Mouse (Mus musculus) testis, adult 2 months (tissue): Measurements from ENCODE around the gene Tns1. TPM values are rescaled to one million over a fixed set of nuclear protein-coding genes. Genes with fewer than 3 reads are reported as not detected.

Source experiments
- H3K27ac ChIP-seq: fragments of 200-500 bp; 2 replicates; pipeline ENCODE4 v1.5.1; 2012; ENCODE audit warnings: low read depth, low read length; ENCODE audit not compliant: control insufficient read depth, insufficient read depth
- H3K27me3 ChIP-seq: fragments of 200-500 bp; 2 replicates; pipeline ENCODE4 v1.6.1; 2012; ENCODE audit warnings: mild to moderate bottlenecking, low read length, moderate library complexity; ENCODE audit not compliant: control insufficient read depth, insufficient read depth
- H3K36me3 ChIP-seq: fragments of 200-500 bp; 2 replicates; pipeline ENCODE4 v1.6.1; 2012; ENCODE audit warnings: mild to moderate bottlenecking, low read length; ENCODE audit not compliant: control insufficient read depth, insufficient read depth
- H3K4me1 ChIP-seq: fragments of 200-500 bp; 2 replicates; pipeline ENCODE4 v1.6.1; 2012; ENCODE audit warnings: low read length; ENCODE audit not compliant: control insufficient read depth, insufficient read depth
- H3K4me3 ChIP-seq: fragments of 200-500 bp; 2 replicates; pipeline ENCODE4 v1.5.1; 2012; ENCODE audit warnings: low read depth, mild to moderate bottlenecking, low read length, moderate library complexity, mixed read lengths; ENCODE audit not compliant: control insufficient read depth
- CTCF ChIP-seq: fragments of 200-500 bp; IDR thresholded peaks from 2 replicates; pipeline ENCODE4 v1.5.1; 2012; ENCODE audit warnings: low read depth, mild to moderate bottlenecking, inconsistent platforms, low read length, moderate library complexity; ENCODE audit not compliant: control insufficient read depth, insufficient read depth, insufficient replicate concordance
- POLR2A ChIP-seq: fragments of 200-500 bp; IDR thresholded peaks from 2 replicates; pipeline ENCODE4 v1.6.1; 2012; ENCODE audit warnings: low read depth, mild to moderate bottlenecking, inconsistent platforms, low read length, moderate library complexity; ENCODE audit not compliant: control insufficient read depth
- polyA plus RNA-seq: library from polyadenylated mRNA; depleted of rRNA; stranded (reverse); fragments of >200 nt; gene quantifications from 2 replicates; pipeline ENCODE4 v1.2.3, GENCODE M21; 2012

Tns1 gene
- polyA plus RNA-seq, 1 experiment: 422 TPM

DNA sequence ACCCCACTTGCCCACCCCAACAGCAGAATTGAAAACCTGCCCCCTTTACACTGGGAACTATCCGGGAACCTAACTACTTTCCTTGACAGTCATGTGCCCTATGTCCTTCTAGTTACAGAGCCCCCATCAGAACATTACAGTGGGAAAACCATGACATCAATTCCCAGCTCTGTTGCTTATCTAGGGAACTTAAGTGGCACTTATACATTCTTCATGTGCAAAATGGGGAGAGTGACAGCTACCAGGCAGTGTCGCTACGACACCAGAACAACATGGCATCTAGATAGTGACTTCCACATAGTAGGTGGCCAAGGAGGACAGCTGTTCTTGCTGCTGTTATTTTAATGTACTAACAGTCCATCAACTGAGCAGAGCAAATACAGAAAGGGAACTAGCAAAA, 204.3 kb downstream of the Tns1 start:
- H3K36me3 ChIP-seq: no peaks in the 10 kb centered on the region
- H3K27me3 ChIP-seq: no peaks in the 10 kb centered on the region
- H3K27ac ChIP-seq: no peak overlapping the region
- peaks cover 2% of the 10 kb centered on the region; the same call in 1 of the 2 replicates for H3K4me1 ChIP-seq
- no peak overlapping the region for H3K4me3 ChIP-seq
- TF ChIP-seq CTCF (no peak), POLR2A (no peak)

DNA sequence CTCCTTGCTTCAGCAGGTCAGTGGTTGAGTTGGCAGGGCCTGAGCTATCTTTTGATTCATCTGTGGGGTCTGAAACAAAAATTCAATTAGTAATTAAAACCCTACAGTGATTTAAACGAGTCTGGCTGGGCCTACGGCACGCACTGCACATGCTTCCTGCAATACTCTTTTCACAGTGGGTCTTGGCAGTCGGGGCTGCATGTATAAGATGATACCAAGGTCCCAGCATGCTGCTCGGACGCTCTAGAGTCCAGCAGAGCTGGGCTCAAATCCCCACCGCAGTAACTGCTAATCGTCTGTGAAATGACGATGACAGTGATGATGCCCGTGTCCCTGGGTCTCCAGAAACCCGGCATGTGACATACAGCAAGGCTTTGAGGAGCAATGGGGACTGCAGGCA, 206.2 kb downstream of the Tns1 start:
- Histone ChIP-seq H3K4me1 (peaks cover 16% of the 10 kb centered on the region), H3K36me3 (no peaks in the 10 kb centered on the region), H3K27me3 (no peaks in the 10 kb centered on the region), H3K27ac (no peak overlapping the region), H3K4me3 (no peak overlapping the region)
- no peak for TF ChIP-seq CTCF
- no peak for TF ChIP-seq POLR2A

DNA sequence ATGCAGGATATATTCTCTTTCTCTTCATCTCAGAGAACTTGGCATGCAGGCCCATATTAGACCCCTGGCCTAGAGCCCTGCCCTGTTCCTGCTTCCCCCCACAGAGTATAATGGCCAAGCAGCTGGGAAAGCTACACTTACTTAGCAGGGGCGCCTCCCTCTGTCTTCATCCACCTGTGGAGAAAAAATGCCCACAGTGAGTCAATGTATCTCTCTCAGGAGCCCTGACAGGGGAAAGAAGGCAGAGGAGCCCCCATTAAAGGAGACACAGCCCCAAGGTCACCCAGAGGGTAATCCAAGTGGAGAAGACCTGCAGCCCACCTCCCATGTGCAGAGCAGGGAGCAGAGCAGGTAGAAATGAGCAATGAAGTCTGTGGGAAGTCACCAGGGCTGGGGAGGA, 208.0 kb downstream of the Tns1 start:
- Histone ChIP-seq H3K4me3 (no peak overlapping the region), H3K36me3 (no peaks in the 10 kb centered on the region), H3K27me3 (no peaks in the 10 kb centered on the region), H3K4me1 (peaks cover 17% of the 10 kb centered on the region), H3K27ac (no peak overlapping the region)
- TF ChIP-seq POLR2A (no peak), CTCF (no peak)

DNA sequence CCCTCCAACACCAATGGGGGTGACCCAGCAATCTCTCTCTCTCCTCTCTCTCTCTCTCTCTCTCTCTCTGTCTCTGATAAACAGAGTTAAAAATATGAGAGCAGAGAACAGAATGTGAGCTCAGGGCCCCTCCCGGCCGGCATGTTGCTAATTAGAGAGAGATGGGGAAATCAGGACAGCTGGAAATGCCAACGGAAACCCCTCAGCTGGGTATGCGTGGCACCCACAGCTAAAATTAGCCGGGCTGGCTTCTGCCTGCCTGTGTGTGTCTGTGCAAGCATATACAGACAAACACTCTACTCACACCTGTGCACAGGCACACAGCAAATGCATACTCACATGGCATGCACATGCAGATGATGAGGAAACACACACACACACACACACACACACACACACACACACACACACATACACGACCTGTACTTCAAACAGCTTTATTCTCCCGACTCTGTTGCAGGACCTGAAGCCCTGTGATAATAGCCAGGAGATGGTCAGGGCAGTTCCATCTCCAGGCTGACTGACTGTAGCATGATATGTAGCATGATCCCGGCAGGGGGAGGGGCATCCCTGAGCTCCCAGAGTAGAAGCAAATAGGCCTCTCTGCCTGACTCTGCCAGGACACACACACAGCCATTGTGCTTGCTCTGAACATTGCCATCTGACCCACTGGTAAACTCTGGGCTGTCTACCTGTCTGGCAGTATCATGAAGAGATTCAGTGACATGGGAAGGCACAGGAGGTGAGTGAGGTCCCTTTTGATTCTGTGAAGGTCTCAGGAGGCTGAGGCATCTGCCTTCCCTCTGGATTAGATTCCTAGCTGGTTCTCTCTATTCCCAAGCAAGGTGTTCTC, 208.8 kb downstream of the Tns1 start:
- TF ChIP-seq CTCF (no peak), POLR2A (no peak)
- Histone ChIP-seq H3K36me3 (no peaks in the 10 kb centered on the region), H3K4me1 (peaks cover 17% of the 10 kb centered on the region), H3K27ac (no peak overlapping the region), H3K4me3 (no peak overlapping the region), H3K27me3 (no peaks in the 10 kb centered on the region)

DNA sequence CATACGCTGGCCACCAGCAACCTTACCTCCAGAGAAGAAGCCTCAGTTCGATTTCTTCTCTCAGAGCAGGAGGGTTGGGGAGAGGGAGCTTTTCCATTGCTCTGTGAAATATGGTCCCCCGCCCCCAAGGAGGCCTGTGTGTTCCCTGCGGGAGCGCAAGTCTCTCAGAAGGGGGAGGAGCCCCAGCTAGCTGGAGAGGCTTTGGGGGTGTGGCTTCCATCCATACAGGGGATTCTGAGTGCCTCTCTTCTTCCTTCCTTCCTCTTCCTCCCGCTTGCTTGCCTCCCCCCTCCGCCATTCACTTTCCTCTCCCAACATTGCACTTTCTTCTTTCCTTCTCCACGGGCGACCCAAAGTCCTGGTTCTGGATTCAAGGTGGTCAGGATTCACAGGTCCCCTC, 210.2 kb downstream of the Tns1 start:
- no peak overlapping the region for H3K4me3 ChIP-seq

DNA sequence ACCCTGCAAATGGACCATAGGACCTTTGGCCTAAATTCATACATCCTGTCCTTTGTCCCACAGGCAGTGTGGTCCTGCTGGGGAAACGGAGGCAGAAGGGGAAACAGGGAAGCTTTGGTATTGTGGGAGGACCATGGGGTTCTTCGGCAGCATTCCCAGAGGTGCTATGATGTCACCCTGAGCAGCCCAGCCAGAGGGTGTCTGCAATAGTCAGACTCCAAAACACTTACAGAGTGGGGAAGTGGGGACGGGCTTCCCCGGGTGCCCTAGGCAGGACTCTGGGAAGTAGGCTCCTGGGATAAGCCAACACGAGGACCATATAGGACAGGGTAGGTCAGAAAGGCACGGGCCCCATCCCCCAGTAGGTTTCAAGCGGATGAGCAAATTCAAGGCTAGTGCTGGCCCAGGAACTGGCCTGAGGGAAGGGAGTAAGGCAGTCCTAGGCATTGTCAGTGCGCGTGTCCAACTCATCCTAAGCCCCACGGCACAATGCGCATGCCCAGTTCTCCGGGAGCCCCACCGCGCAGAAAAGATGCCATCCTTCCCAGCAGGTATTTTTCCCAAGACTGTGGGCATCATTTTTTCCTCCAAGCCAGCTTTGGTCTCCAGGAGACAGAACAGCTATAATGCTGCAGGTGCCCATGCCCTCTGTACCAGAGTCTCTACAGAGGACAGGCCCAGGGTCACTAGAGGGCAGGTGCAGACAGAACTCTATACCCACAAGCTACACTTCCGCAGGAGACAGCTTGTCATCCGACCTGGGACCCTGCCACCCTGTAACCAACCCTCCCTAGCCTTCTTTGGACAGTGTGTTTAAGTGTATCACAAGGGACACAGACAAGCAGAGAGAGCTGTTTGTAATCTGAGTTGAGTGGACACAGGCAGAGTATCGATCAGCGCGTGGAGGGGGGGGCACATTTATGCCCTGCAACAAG, 210.9 kb downstream of the Tns1 start:
- Histone ChIP-seq H3K36me3 (no peaks in the 10 kb centered on the region), H3K27ac (no peak overlapping the region), H3K4me1 (peaks cover 17% of the 10 kb centered on the region), H3K4me3 (no peak overlapping the region), H3K27me3 (no peaks in the 10 kb centered on the region)
- no peak for TF ChIP-seq CTCF
- TF ChIP-seq POLR2A: no peak

More for the DNA sequence above, 210.2 kb downstream of the Tns1 start:
- peaks cover 17% of the 10 kb centered on the region for H3K4me1 ChIP-seq
- no peaks in the 10 kb centered on the region for H3K36me3 ChIP-seq
- no peak overlapping the region for H3K27ac ChIP-seq
- TF ChIP-seq CTCF: no peak
- no peak for TF ChIP-seq POLR2A
- H3K27me3 ChIP-seq: no peaks in the 10 kb centered on the region

DNA sequence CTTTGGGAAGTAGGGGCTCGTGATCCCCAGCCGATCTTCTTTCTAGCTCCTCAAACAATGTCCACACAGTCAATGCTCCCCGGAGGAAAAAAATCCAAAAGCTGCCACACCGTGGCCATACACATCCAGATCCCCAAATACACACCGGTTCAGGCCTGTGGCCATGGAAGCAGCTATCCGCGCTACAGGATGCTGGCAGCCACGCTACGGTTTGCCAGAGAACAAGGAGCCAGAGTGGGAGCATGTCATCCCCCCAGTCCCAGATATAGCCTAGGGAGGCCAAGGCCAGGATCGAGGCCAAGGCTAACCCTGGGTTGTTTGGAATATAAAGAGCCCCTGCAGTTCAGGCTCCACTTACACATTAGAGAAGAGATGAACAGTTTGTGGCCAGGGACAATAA, 211.8 kb downstream of the Tns1 start:
- Histone ChIP-seq H3K27me3 (no peaks in the 10 kb centered on the region), H3K27ac (no peak overlapping the region), H3K4me1 (peaks cover 17% of the 10 kb centered on the region), H3K36me3 (no peaks in the 10 kb centered on the region), H3K4me3 (no peak overlapping the region)
- TF ChIP-seq CTCF (no peak), POLR2A (no peak)
